Mouse (Mus musculus) granulocyte monocyte progenitor cell, adult 5-6 weeks (primary cell): ENCODE data around the gene Cyp2b19. TPM values are rescaled to one million over a fixed set of nuclear protein-coding genes. Genes with fewer than 3 reads are reported as not detected.

ENCODE experiments used
- total RNA-seq, 2 experiments: library from RNA; stranded (forward) in 1 of 2; stranded (reverse) in 1 of 2; fragments of 200-712, 200-1000 nt in 1 of 2; fragments of >200 nt in 1 of 2; fragmentation: Nextera tagmentation in 1 of 2; gene quantifications; 2 replicates each; pipeline ENCODE4 v1.2.3; 2014 to 2017

The Cyp2b19 gene
- total RNA-seq, 2 experiments from 2014 or later: not detected

Other genes with a start within 250 kb of the Cyp2b19 start
- gene Nlrp9a, start 222.1 kb upstream of the Cyp2b19 start, total RNA-seq (2014; fragmentation: Nextera tagmentation): not detected in 2 replicates
- not detected in 2 replicates for gene Nlrp9a, start 222.1 kb upstream of the Cyp2b19 start, total RNA-seq (2017)
- not detected in 2 replicates for gene Vmn1r185, start 138.7 kb upstream of the Cyp2b19 start, total RNA-seq (2014; fragmentation: Nextera tagmentation)
- gene Vmn1r185, start 138.7 kb upstream of the Cyp2b19 start, total RNA-seq (2017): not detected in 2 replicates
- gene Cyp2b23, start 70.7 kb upstream of the Cyp2b19 start, total RNA-seq (2014; fragmentation: Nextera tagmentation): not detected in 2 replicates
- gene Cyp2b23, start 70.7 kb upstream of the Cyp2b19 start, total RNA-seq (2017): not detected in 2 replicates
- gene Cyp2g1, start 51.8 kb downstream of the Cyp2b19 start, total RNA-seq (2014; fragmentation: Nextera tagmentation): not detected in 2 replicates
- gene Cyp2g1, start 51.8 kb downstream of the Cyp2b19 start, total RNA-seq (2017): not detected in 2 replicates
- not detected in 2 replicates for gene Cyp2a5, start 78.2 kb downstream of the Cyp2b19 start, total RNA-seq (2014; fragmentation: Nextera tagmentation)
- gene Cyp2a5, start 78.2 kb downstream of the Cyp2b19 start, total RNA-seq (2017): not detected in 2 replicates
- gene Cyp2a22, start 182.2 kb downstream of the Cyp2b19 start, total RNA-seq (2014; fragmentation: Nextera tagmentation): not detected in 2 replicates
- not detected in 2 replicates for gene Cyp2a22, start 182.2 kb downstream of the Cyp2b19 start, total RNA-seq (2017)